Mouse (Mus musculus): ENCODE measurements around the gene Dnpep.

The Dnpep gene

DNA sequence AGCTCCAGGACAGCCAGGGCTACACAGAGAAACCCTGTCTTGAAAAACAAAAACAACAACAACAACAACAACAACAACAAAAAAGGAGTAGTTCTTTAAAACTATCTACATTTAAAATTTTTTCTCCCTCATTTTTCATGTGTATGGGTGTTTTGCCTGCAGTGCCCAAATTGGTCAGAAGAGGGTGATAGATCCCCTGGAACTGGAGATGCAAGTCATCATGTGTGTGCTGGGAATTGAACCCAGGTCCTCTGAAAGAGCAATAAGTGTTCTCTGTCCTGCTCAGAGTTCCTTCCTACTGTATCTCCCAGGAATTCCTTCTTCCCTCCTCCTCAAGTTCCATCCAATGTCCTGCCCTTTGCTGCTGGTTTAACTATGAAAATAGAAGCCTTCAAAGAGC lies 9.7 kb upstream of the Dnpep start:
- no peak for DNase-seq (ENCODE audit: low spot score)

DNA sequence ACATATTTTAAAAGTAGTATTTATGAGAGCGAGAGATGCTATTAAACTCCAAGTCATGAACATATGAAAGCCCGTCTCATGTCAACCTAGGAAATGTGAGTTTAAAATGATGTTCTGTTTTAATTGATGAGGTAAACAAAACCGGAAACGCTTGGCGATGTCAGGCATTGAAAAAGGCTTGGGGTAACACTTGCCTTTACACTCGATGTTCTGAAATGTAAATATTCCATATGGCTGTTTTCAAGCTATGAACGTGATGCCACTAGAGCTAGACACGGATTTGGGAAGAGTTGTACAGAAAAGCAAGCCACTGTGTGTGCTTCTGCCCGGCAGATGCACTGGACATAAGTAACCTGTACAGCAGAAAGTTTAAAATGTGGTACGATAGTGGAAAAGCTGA lies 1.4 kb upstream of the Dnpep start:
- DNase-seq (ENCODE audit: low spot score) = no peak

- DNase-seq (ENCODE audit: low spot score) = no peak
Observed at GRCm38 (mm10) chr1:75318736-75319135, 946 bp upstream of the Dnpep start.

DNA sequence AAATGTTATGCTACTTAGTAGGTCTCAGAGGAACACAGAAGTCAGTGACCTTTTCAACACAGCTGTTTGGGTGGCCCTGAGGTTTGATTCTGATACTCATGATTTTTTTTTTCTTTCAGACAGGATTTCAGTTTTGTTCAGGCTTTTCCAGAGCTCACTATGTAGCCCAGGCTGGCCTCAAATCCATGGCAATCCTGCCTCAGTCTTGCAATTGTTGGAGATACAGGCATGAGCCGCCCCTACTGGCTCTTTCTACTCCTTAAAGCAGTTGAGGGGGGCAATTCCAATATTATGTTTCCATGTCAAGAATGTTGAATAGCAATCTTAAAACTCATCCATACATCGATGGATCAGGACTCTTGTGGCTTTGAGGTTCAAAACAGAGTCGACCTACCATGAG lies 511 bp upstream of the Dnpep start:
- no peak for DNase-seq (ENCODE audit: low spot score)

GRCm38 (mm10) chr1:75316861-75317240 lies 939 bp downstream of the Dnpep start:
- DNase-seq (ENCODE audit: low spot score) = no peak

- DNase-seq (ENCODE audit: low spot score) = no peak
Observed at GRCm38 (mm10) chr1:75315456-75316365, 2.1 kb downstream of the Dnpep start.

- no peak for DNase-seq (ENCODE audit: low spot score)
Observed at GRCm38 (mm10) chr1:75315011-75315410, 2.8 kb downstream of the Dnpep start.

DNA sequence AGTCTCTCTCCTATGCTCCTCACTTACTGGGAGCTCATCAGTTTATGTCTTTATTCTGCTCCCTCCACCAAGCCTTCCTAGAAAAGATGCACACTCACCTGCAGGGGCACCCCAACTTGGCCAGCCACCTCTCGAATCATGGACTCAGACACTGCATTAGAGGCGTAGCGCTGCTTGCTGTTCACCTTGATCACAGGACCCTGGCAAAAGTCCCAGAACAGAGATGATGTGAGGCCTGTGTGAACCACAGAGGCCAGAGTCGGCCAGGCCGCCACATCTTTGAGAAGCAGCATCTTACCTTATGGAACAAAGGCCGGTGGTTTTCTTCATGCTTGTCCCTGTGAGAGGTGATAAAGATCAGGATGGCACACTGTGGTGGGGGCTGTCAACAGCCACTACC lies 6.1 kb downstream of the Dnpep start:
- no peak for DNase-seq (ENCODE audit: low spot score)

- no peak for DNase-seq (ENCODE audit: low spot score)
Observed at GRCm38 (mm10) chr1:75304662-75305061, 13.1 kb downstream of the Dnpep start.

GRCm38 (mm10) chr1:75294294-75294693 lies 23.5 kb downstream of the Dnpep start:
- no peak for DNase-seq (ENCODE audit: low spot score)

DNA sequence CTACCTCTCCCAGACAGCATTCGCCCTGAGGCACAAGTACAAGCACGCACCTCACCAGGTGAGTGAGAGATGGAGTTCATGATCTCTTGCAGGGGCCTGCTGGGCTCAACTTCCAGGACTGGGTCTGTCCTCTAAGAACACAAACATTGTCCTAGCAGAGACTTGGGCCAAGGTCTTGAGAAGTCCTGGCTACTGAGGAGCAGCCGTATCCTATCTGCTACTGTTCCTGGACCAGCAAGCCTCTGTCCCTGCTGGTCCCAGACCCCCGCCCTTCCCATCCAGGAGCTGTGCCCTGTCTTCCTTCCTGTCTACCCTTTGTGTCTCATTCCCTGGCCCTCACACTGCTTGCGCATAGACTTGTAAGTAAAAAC lies 24.5 kb downstream of the Dnpep start:
- no peak for DNase-seq (ENCODE audit: low spot score)

GRCm38 (mm10) chr1:75292476-75293330 lies 25.1 kb downstream of the Dnpep start:
- DNase-seq (ENCODE audit: low spot score) = no peak

DNA sequence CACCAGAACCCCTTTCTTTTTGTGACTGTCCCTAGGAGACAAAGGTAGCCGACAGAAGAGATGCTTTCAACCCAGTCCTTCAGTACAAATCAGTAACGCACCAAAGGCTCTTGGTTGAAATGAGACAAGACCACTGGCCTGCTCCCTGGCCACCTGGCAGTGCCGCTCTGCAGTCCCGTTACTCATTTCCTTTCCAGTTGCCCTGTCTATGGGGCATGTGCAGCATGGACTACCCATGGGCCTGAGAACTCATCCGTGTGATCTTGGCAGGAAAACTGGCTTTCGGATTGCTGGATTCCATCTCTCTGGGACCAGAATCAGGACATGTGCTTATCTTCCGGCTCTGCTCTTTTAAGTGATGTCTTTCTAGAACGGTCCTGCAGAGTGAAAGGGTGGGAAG lies 26.5 kb downstream of the Dnpep start:
- no peak for DNase-seq (ENCODE audit: low spot score)

DNA sequence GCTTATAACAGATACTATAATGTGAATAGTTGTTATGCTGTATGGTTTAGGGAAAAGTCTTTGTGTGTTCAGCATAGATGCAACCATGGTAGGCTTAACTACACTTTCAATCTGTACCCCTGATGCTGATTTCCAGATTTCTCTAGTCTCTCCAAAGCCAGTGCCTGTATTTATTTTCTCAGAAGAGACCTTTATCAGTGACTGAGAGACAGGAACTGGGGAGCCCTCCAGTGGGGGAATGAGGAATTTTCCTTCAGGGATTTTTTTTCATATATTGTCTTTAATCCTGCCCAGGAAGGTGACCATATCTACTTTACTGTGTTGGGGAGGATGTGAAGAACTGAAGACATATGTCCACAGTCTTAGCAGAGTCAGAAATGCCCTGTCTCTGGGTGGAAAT lies 27.2 kb downstream of the Dnpep start:
- no peak for DNase-seq (ENCODE audit: low spot score)

DNA sequence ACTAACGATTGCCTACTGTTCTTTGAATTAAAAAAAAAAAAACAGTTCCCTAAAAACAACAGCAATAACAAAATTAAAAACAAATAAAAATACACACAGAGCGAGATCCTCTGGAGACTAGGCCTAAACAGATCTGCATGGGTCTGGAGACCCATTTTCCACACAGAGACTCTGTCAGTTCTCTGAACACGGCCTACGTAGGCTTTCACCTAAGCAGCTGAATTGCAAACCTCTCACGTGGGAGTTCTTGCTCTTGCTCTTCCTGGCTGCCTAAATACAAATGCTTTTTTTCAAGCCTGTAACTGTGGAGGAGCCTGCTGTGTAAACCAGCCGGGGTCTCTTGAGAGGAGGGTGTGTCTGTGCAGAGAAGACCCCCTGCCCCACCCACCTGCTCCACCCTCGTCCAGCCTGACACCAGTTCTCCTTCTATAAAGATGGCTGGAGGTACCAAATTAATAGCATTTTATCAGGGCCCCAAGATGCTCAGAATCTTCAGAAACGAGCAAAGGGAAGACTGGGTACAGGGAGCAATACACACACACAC lies 27.8 kb downstream of the Dnpep start:
- DNase-seq (ENCODE audit: low spot score) = no peak

GRCm38 (mm10) chr1:75289376-75289775 lies 28.4 kb downstream of the Dnpep start:
- no peak for DNase-seq (ENCODE audit: low spot score)

GRCm38 (mm10) chr1:75284911-75285310 lies 32.9 kb downstream of the Dnpep start:
- no peak for DNase-seq (ENCODE audit: low spot score)

- DNase-seq (ENCODE audit: low spot score) = no peak
Observed at GRCm38 (mm10) chr1:75283017-75283416, 34.8 kb downstream of the Dnpep start.

DNA sequence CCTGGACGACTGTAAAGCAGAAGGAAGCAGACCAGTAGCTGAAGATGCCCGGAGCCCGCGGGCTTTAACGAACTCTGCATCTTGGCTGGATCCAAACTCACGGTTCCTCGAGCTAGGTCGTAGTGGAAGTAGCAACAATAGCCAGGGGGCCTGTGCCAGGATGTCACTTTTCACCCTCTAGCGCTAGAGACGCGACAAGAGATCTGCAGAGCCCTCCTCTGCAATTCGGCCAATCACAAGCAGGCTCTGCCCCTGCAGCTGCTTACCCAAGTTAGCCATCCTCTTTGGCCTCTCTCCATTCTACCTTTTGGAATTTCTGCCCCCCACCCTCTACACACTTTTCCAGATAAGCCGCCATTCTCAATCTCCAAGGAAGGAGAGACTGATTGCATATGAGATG lies 39.6 kb downstream of the Dnpep start, which contains the start of gene Resp18:
Gene Resp18, minus strand, starts transcription at position 188 of the 400 bp plus-strand sequence.
- no peak for DNase-seq (ENCODE audit: low spot score)

DNA sequence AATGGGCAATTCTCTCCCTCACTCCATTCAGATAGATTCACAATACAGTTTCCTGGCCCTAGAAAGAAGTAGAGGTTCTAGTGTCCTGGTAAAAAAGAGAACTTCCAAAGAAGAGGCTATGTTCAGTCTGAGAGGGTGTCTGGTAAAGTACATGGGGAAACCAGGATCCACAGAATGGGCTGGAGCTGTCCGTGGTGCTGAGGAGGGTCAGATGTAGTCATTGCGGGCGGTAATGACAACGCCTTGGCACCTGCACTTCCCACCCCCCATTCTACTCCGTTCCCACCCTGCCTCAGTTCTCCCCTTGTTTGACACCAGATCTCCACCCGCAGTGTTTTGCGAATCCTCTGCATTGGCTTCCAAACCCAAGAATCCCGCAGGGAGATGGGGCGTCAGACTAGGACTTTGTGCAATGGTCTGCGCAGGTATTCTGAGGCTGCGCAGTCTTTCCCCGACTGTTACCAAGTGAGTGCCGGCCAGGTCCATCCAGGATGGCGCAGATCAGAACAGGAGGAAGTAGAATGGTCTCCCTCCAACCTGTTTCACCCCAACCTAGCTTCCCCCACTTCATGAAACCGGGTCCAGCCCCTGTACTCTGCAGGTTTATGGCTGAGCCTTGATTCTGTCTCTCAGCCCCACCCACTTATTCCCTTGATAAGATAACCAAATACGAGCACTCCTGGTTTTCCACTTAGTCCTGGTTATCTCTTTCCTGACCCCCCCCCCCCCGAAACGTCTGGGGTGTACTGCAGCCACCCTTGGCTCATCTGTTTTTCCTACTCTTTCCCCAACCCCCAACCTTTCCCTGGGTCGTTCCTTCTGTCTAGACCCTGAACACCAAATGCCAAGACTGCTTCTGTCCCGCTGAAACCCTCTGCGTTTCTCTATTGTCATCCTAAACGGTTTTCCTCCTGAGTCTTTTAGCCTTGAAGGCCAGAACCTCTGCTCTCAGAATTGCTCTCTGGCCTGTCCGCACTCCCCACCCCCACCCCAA lies 40.3 kb downstream of the Dnpep start:
- DNase-seq (ENCODE audit: low spot score) = no peak

DNA sequence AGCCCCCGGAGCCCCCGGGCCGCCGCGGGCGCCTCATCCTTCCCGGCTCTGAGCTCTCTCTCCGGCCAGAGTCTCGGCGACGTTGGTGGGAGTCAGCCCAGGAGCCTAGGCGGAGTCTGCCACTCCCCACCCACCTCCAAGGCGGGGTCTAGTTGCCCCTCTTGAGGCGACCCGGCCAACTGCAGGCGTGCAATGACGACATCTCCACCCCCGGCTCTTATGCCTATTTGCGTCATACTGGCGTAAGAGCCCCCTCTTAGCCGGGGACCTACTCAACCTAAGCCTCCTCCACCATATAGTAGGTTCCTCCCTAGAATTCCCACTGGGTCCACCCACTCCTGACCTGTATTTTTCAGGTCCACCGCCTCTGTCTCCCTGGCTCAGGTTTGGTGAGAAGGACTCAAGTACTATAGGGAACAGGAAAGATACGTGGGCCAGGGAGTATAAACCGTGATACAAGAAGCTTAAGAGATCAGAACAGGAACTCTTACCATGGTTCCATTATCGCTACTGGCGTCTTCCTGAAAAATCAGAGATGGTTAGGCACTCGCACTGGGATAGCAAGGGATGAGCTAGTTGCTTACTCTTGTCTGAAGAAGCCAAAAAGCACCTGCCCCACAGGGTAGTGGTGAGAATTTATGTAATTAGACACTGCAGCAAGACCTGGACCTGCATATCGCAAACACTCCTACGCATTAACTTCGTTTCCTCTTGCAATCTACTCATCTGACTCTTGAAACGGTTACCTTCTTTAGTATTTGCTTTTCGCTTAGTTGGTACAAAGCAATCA lies 53.5 kb downstream of the Dnpep start, which contains the start of gene Ptprn:
Gene Ptprn, minus strand, starts transcription at position 412 of the 790 bp plus-strand sequence.
- no peak for DNase-seq (ENCODE audit: low spot score)
